Mouse (Mus musculus) layer of hippocampus, adult 11-12 months (tissue): ENCODE data around the gene Doc2b.
A peak's percentile ranks its signal among the peaks of the same experiment; 100 is the strongest.
"Not testable (repeated sequence)": the region's sequence is repeated elsewhere in the genome, so short reads cannot be mapped to it uniquely, and the experiment has no call there.

Source experiments
- DNase-seq: peaks from one replicate; pipeline ENCODE4 v3.0.0; 2022; ENCODE audit warnings: low spot score

Gene Doc2b

DNA sequence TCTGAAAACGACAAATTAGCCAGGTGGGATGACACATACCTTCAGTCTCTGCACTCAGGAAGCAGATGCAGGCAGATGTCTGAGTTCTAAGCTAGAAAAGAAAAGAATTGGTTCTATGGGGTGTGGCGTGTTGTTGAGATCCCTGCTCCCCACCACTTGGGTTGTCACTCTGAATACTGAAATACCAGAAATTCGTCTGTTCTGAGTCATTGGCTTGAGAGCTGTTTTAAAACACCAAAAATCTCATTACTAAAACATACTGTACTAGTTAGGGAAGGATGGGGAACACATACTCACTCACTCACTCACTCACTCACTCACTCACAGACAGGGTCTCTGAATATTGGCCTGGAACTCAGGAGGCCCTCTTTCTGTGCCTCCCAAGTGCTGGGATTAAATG, 58.9 kb downstream of the Doc2b start:
- no peak for DNase-seq

GRCm38 (mm10) chr11:75735462-75736252, 60.2 kb downstream of the Doc2b start:
- DNase-seq, result no peak

DNA sequence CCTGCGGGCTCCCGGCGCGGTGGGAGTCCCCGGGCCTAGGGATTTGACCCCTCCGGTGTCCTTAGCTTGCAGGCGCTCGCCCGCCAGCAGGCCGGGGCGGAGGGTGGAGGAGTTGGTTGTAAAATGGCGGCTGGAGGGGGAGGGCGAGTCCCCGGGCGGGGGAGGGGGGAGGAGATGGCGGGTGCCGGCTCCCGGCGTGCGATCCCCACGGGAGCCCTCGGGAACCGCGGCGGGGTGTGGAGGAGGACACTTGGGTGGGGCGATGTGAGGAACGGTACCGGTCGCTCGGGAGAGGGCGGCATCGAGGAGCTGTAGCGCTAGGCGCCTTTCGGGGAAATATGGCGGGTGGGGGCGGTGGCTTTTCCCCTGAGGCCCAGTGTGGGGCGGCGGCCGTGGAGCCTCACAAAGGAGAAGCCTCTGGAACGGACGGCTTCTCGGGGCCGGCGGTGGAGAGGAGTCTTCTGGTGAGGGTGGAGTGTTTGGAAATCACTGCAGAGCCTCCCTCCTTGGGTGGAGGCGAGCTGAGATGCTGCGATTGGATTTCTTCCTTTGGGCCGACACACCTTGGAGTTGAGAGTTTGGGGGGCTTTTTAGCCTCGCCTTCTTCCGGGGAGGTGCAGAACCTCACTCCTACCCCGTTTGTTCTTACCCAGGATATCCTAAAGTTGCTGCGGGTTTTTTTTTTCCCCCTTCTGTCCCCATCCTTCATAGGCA, 62.5 kb downstream of the Doc2b start:
- peak; percentile 71 for DNase-seq

DNA sequence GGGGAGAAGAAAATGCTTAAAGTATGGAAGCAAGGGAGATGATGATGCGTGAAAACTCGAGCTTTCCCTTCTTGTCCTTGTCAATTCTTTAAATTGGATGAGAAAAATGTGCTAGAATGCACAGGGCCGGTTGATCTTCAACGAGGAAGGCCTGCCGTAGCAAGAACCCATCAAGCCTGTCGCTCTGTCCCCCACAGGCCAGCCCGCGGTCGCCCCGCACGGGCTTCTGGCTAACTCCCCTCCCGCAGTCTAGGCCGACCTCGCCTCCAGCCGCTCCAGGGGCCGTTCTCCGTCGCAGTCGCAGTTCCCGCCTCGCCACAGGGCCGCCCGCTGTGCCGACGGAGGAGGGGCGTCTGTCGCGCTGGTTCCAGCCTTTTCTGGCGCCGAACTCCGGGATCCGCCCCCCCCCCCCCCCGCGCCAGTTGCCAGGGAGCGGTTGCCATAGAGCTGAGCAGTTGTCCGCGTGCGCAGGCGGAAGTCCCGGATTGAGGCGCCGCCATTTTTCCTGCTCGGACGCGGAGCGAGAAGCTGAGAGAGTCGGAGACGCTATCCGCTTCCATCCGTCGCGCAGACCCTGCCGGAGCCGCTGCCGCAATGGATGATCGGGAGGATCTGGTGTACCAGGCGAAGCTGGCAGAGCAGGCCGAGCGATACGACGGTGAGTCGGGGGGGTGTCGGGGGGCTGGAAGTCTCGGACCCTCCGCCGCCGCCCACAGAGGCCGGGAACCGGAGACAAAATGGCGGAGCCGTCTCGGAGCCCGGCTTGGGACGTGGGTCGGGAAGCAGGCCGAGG, 63.2 kb downstream of the Doc2b start, which contains the start of gene Ywhae:
Gene Ywhae, plus strand, starts transcription at position 436 of the 793 bp plus-strand sequence.
- peak; percentile 91 for DNase-seq

GRCm38 (mm10) chr11:75727659-75728058, 68.2 kb downstream of the Doc2b start:
- not testable (repeated sequence) for DNase-seq

DNA sequence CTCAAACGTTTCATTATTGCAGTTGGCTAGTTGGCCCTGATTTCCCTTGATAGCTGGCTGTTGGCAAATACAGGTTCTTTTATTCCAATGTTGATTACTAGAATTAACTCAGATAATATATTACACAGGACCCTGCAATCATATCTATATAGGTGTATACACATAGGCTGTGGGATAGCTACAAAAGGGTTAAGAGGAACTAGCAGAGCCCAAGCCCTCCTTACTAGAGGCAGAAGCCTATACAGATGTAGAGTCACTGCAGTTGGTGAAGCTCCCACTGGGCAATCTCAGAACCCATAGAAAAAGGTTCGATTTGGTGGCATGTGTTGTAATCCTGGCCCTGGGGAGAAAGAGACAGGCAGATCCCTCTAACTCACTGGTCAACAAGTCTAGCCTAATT, 68.7 kb downstream of the Doc2b start:
- no peak for DNase-seq

DNA sequence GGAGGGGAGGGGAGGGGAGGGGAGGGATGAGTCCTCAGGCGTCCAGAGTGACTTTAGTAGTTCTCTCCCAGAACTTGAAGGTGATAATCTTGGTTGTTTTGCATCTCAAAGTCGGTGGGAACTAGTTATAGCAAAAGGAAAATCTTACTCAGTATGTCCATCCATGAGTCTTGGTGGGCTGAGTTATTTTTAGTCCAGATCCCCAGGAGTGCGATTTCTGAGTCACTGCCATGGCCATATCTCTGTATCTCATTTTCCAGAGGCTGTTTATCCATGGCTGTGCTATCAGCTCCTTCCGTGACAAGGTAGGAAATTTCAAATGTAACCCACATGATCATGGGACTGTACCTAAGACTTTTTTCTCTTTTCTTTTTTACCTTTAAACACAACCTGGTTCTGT, 73.5 kb downstream of the Doc2b start:
- no peak for DNase-seq
